8 mouse cellular contexts compared by ENCODE assay signal in genomic region chr4:119107867-119108266, GRCm38 (mm10). TPM values are rescaled to one million over a fixed set of nuclear protein-coding genes. Genes with fewer than 3 reads are reported as not detected.
DNase-seq lines count a peak whose midpoint lies in the region; ATAC-seq lines count a peak whose summit lies in the region.

No protein-coding gene starts in this region.

- no peaks in the 10 kb centered on the region for H3K36me3 ChIP-seq in lung, embryonic 16.5 days (ENCODE audit: control insufficient read depth, insufficient read depth, low read length)
- H3K36me3 ChIP-seq in limb, embryonic 12.5 days: peaks cover 10% of the 10 kb centered on the region
- H3K36me3 ChIP-seq in stomach, embryonic 15.5 days: no peaks in the 10 kb centered on the region

- H3K4me3 ChIP-seq in lung, embryonic 16.5 days (ENCODE audit: low read length): peak overlapping the region; percentile 83; the same call in 1 of the 2 replicates
- peak overlapping the region; percentile 75 for H3K4me3 ChIP-seq in limb, embryonic 12.5 days (replicated peaks)
- H3K4me3 ChIP-seq in stomach, embryonic 15.5 days (replicated peaks): peak overlapping the region; percentile 84

- H3K4me1 ChIP-seq in lung, embryonic 16.5 days (replicated peaks; ENCODE audit: control insufficient read depth, insufficient read depth, low read length): peaks cover 43% of the 10 kb centered on the region
- peaks cover 65% of the 10 kb centered on the region for H3K4me1 ChIP-seq in limb, embryonic 12.5 days (replicated peaks)
- H3K4me1 ChIP-seq in stomach, embryonic 15.5 days: peaks cover 30% of the 10 kb centered on the region

- 59% methylated on average over 2 of the region's 2 CpGs for WGBS in lung, embryonic 16.5 days
- WGBS in limb, embryonic 12.5 days: 75% methylated on average over 2 of the region's 2 CpGs
- WGBS in stomach, embryonic 15.5 days: 52% methylated on average over 2 of the region's 2 CpGs

- DNase-seq in cerebellum, adult 11 months: peak; percentile 33
- no peak for DNase-seq in cerebellum, postnatal 25 days
- DNase-seq in lung, postnatal 36 days: no peak
- DNase-seq in urinary bladder, postnatal 25 days (ENCODE audit: low spot score): no peak
- DNase-seq in spleen, postnatal 14 days (ENCODE audit: low spot score in 2 of 2): no peak

- H3K9ac ChIP-seq in lung, embryonic 16.5 days (ENCODE audit: low read length): no peak overlapping the region
- no peak overlapping the region for H3K9ac ChIP-seq in limb, embryonic 12.5 days (replicated peaks)
- H3K9ac ChIP-seq in stomach, embryonic 15.5 days: no peak overlapping the region; the same call in 1 of the 2 replicates

- no peak for ATAC-seq in lung, embryonic 16.5 days (ENCODE audit: low read depth)
- ATAC-seq in limb, embryonic 12.5 days (ENCODE audit: insufficient number of reproducible peaks, insufficient read depth, low FRiP score, low TSS enrichment, low read depth): no peak
- ATAC-seq in stomach, embryonic 15.5 days (ENCODE audit: insufficient read depth, low FRiP score, low read depth): no peak

- H3K27ac ChIP-seq in lung, embryonic 16.5 days (ENCODE audit: low read length): peak overlapping the region; percentile 98
- H3K27ac ChIP-seq in limb, embryonic 12.5 days: peak overlapping the region; percentile 100
- H3K27ac ChIP-seq in stomach, embryonic 15.5 days: peak overlapping the region; percentile 100; the same call in 1 of the 2 replicates

- H3K27me3 ChIP-seq in lung, embryonic 16.5 days (ENCODE audit: control insufficient read depth, insufficient read depth, low read depth, low read length): no peaks in the 10 kb centered on the region
- no peaks in the 10 kb centered on the region for H3K27me3 ChIP-seq in limb, embryonic 12.5 days
- no peaks in the 10 kb centered on the region for H3K27me3 ChIP-seq in stomach, embryonic 15.5 days (replicated peaks)

- H3K9me3 ChIP-seq in lung, embryonic 16.5 days (ENCODE audit: control insufficient read depth, low read length): no peaks in the 10 kb centered on the region
- no peaks in the 10 kb centered on the region for H3K9me3 ChIP-seq in limb, embryonic 12.5 days
- no peaks in the 10 kb centered on the region for H3K9me3 ChIP-seq in stomach, embryonic 15.5 days

- H3K4me2 ChIP-seq in lung, embryonic 16.5 days (ENCODE audit: low read depth, low read length): peak overlapping the region; percentile 85
- peak overlapping the region; percentile 75 for H3K4me2 ChIP-seq in limb, embryonic 12.5 days
- H3K4me2 ChIP-seq in stomach, embryonic 15.5 days: peak overlapping the region; percentile 68

RNA-seq across cellular contexts. Expression of gene Slc2a1, which starts 0.6 kb away (rescaled TPM):
- 89.7 and 95.7 TPM in 2 replicates for polyA plus RNA-seq in lung, embryonic 16.5 days (2015; fragmentation: Nextera tagmentation; extraction: Ambion mirVana)
- 98.1 and 100 TPM in 2 replicates for polyA plus RNA-seq in limb, embryonic 12.5 days (2016; fragmentation: Nextera tagmentation; extraction: Ambion mirVana)
- 119 and 129 TPM in 2 replicates for polyA plus RNA-seq in stomach, embryonic 15.5 days (2015; fragmentation: Nextera tagmentation; extraction: Ambion mirVana)
